Mouse (Mus musculus) heart, postnatal 36 days (tissue): ENCODE data around the gene Arhgef17. TPM values are rescaled to one million over a fixed set of nuclear protein-coding genes. Genes with fewer than 3 reads are reported as not detected.

ENCODE experiments used
- DNase-seq, 2 experiments: peaks; one replicate each; pipeline ENCODE4 v3.0.0; 2021 to 2022
- intact Hi-C: fragments of 180-260 bp; cut with DNase I; formaldehyde crosslinking; loops from one replicate; pipeline ENCODE4 v1.15.1; 2025
- total RNA-seq, 2 experiments: library from RNA; stranded (reverse); gene quantifications; 2 replicates each; pipeline ENCODE4 v1.2.3; 2021

The Arhgef17 gene
- total RNA-seq, 2 experiments from 2014 or later = 24.3 to 29.9 TPM

DNA sequence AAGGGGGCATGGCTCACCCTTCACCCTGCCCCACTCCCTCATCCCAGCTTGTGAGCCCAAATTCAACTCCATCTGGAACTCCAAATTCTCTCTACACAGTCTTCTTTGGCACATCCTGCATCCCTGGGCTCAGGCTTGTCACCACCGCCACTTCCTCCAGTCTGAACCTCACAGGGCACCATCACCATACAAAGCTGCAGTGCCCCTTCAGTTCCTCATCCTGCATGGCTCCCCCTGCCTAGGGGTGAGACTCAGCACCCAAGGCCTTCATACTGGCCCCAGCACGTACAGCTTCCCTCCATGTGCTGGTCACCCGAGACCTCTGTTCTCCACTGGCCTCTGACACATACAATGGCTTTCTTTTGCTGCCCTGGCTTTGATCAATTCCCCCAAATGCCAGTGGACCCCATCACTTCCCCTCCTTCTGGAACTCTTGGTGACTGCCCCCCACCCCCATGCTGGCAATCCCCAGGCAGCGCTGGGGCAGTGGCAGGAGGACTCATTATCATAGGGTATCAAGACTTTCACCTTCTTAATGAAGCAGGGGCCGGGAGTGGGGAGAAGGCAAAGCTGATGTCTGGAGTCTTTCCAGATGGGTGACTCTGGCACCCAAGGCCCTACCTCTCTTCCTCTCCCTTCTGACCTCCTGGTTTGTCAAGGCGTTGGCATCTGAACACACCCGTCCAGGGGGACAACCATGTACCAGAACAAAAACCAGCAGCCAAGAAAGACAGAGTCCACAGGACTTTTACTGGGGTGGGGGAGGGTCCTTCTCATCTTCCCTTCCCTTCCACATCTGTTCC lies 12.7 kb downstream of the Arhgef17 start:
- intact Hi-C loops = no loop called here
- DNase-seq = no peak

DNA sequence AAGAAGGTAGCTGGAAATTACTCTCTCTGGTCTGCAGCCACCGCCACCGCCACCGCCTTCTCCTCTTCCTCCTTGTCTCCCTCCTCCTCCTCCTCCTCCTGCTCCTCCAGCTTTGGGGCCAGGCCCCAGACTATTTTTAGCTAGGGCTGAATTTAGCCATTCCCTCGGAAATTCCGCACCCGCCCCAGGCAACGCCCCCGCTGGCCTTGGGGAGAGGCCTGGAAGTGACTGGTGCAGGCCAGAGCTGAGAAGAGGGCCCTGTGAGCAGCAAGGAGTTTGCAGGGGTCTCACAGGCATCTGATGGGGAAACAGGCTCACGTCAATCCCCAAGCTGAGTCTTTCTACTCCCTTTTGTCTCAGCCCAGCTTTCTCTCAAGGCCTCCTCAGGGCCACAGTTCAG lies 13.7 kb downstream of the Arhgef17 start:
- intact Hi-C loops = no loop called here
- peak; percentile 66 to 73 for DNase-seq

DNA sequence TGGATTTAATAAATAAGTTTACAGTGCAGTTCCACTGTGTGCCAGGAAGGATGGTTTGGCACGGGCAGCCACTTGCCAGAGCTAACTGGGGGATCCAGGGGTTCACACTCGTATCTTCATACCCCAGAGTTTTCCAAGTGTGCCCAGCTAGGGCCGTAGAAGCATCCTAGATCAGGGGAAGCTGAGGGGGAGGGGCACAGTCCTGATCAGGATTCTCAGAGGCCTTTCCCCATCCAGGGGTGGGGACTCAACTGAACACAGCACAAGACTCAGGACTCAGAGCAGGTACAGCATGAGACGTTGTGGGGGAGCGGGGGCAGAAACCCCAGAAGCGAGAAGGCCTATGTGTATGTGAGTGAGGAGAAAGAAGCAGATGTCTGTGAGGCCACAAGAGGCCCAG lies 14.2 kb downstream of the Arhgef17 start:
- no peak for DNase-seq
- intact Hi-C loops = no loop called here

DNA sequence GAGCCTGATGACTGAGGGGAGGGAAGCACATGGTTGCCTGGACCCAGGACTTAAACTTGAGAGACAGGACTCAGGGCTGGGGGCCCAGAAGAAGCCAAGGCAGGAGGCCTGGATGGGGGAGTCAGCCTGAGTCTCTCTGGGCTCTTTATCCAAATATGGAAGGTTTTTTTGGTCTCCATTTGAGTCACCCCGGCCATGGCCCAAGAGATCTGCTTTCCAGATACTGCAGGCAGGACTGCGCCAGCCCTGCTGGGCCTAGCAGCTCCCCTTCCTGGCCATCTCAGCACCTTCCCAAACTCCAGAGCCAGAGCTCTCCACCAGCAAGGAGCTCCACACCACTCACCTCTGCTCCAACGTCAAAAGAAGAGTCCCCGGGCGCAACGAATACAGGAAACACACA lies 15.4 kb downstream of the Arhgef17 start:
- intact Hi-C loops = no loop called here
- no peak for DNase-seq

DNA sequence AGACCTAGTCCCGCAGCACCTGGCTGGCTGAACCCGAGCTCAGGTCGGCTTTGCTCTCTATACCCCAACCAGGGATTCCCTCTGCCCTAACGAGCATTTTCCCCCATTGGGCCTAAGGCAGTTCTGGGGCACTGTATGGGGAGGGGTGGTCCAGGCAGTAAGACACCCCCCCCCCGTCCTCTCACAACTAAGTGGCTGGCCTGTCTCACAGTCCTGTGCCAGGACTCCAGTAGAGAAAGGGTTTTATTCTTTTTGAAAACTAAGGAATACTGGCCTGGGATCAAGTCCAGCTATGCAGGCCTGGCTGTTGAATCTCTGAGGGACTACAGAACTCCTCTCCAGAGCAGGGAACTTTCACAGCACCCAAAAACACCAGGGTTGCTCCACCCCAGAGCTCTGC lies 16.7 kb downstream of the Arhgef17 start:
- no peak for DNase-seq
- intact Hi-C loops = no loop called here

DNA sequence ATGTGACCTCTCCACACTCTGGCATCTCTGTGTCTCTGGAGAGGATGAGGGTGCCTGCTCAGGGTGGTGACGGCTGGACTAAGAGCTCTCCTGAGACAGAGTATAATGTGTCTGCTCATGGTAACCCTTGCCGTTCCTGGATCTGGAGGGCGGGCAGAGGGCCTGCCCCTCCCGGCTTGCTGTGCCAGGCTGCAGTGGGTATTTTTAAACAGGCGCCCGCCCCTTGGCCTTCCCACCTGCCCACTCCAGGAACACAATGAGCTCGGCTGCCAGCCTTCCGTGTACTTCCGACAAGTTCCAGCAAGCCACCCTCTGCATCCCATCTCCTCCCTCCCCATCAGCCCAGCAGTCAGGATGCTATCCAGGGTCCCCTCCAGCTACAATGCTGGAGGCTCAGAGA lies 20.1 kb downstream of the Arhgef17 start:
- DNase-seq = no peak
- intact Hi-C loops = no loop called here

DNA sequence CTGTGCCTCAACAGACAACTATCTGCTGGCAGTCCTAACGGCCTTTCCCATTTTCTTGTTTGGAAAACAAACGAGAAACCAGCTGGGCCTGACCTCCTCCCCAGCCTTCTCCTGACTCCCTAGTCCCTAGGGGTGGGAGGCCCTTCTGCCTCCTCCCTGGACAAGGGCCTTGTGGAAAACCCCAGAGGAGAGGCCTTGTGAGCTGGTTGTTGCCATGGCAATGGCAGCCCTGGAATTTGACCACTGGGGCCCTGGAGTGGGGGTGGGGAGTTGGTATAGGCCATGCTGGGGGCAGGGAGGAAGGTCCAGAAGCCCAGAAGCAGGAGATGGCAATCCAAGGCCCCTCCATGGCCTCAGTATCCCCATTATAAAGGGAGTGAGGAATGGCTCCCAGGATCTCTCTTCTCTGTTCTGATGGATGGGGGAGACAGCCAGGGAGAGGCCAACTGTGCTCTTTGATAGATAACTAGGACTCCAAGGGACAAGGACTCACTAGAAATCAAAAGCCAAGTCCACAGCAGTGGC lies 20.6 kb downstream of the Arhgef17 start:
- no peak for DNase-seq
- intact Hi-C loops = no loop called here

DNA sequence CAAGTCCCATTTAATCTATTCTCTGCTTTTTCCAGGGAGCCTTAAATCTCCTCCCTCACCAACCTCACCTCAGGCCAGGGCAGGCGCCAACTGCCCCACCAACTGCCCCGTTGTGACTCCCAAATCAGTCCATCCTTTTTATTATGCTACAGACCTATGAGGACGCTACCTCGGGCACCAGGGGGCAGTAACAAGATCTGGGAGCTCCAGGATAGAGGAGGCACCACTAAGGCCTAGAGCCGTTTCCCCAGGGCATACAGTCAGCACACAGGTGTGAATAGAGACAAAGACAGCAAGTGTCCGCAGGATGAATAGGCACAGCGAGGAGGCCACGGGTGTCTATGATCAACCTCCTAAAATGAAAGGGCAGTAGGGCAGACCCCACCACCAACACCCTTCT lies 23.3 kb downstream of the Arhgef17 start:
- peak in 1 of 2 experiments; percentile 59 for DNase-seq
- intact Hi-C loops = loop anchor here (2.0 to 10.0 kb wide), 2 partner anchors 56 to 326 kb away; no protein-coding TSS in a partner anchor

DNA sequence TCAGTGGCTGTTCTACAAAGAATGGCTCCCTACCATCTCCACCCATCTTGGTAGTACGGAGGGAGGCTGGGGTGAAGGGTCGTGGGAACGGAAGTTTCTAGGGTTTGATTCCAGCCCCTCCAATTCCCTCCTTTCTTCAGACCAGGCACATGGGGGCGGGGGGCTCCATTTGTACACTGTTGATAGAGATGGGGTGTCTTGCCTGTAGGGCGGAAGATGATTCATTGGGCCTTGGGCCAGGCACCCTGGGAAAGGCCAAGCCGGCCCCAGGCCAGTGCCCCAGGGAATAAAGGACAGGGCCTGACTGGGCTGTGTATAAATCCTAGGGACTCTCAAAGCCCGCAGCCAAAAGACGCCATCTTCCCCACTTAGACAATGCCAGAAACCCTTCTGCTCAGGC lies 23.8 kb downstream of the Arhgef17 start:
- intact Hi-C loops = loop anchor here (2.0 to 10.0 kb wide), 2 partner anchors 57 to 327 kb away; no protein-coding TSS in a partner anchor
- DNase-seq = peak; percentile 59 to 67

DNA sequence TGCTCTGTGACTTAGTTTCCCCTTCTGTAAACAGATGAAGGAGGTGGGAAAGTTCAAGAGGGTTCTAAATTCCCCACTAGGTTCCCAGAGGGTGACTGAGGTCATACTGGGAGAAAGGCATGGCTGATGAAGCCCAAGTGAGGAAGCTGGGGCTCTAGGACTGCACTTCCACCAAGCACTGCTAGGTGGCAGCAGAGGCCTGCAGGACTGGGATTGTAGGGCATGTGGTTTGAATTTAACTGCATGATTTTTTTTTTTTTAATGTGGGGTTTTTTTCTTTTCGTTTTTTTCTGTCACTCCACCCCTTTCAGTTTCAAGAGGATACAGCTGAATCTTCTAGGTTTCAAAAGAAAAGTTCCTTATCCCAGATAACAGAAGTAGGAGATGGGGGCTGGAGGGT lies 24.7 kb downstream of the Arhgef17 start:
- DNase-seq = peak; percentile 88 to 92
- intact Hi-C loops = loop anchor here (1.0 to 10.0 kb wide), 3 partner anchors 25 to 328 kb away; partner anchors contain the start of gene Arhgef17

DNA sequence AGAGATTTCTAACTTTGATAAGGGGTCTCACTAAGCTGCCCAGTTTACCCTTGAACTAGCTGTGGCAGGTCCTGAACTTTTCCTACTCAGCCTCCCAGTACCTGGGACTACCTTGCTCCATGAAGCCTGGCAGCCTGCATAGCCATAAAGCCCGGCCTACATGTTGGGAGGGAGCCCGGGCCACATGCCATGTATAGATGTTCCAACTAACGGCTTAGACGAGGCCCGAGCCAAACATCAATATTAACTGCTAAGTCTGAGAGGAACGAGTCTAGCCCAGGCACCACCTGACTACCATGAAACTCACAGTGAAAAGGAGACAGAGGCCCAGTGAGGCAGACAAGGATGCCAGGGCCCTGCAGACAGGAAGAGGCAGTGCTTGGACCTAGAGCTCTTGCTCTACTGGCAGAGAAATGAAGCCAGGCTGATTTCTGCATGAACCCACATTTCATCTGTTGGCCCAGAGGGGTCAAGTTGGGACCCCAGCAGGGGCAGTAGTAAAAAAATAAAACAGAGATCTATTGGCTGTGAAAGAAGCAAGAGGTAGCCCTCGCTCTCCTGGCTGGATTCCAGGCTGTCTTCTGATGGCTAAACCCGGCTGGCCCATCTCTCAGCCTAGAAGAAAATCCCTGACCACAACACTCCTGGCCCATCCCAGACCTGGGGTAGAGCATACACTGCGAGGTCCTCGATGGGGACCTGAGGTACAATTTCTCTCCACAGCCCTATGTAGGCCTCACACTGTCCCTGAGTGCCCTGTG lies 25.7 kb downstream of the Arhgef17 start:
- no peak for DNase-seq
- intact Hi-C loops = loop anchor here (2.0 to 10.0 kb wide), 2 partner anchors 145 to 329 kb away; no protein-coding TSS in a partner anchor

DNA sequence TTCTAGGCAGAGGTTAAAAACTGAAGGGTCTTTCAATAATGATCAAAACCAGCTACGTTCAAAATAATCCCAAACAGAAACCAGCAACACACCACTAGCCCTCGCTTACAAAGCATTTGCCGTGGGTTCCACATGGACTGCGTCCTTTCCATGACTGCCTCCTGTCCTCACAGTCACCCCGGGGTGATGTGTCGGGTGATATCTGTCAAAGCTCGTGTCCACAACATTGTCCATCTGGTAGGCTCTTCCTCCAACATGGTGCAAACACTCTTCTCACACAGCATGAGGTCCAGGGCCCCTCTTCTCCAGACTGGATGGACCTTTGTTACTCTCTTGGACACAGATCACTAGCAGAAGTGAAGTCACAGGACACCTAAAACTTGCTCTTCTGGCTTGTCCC lies 26.9 kb downstream of the Arhgef17 start:
- intact Hi-C loops = loop anchor here (10.0 kb wide), 1 partner anchor 330 kb away; no protein-coding TSS in a partner anchor
- DNase-seq = no peak

DNA sequence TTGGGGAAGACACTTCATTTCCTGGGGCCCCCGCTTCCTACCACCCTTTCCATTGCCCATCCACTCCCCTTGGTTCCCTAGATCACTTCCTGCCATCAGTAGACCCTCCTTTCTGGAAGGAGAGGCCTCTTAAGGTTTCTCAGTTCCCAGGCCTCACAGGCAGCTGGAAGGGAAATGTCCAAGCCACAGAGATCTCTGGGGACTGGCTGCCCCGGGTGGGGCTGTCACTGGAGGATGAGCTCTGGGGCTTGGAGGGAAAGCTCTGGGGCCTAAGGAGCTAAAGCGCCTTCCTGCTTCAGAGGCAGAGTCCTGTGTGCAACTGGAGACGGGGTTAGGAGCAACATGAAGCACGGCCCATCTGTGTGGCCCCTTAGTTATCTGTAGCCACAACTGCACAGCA lies 27.3 kb downstream of the Arhgef17 start:
- intact Hi-C loops = loop anchor here (10.0 kb wide), 1 partner anchor 330 kb away; no protein-coding TSS in a partner anchor
- DNase-seq = no peak

DNA sequence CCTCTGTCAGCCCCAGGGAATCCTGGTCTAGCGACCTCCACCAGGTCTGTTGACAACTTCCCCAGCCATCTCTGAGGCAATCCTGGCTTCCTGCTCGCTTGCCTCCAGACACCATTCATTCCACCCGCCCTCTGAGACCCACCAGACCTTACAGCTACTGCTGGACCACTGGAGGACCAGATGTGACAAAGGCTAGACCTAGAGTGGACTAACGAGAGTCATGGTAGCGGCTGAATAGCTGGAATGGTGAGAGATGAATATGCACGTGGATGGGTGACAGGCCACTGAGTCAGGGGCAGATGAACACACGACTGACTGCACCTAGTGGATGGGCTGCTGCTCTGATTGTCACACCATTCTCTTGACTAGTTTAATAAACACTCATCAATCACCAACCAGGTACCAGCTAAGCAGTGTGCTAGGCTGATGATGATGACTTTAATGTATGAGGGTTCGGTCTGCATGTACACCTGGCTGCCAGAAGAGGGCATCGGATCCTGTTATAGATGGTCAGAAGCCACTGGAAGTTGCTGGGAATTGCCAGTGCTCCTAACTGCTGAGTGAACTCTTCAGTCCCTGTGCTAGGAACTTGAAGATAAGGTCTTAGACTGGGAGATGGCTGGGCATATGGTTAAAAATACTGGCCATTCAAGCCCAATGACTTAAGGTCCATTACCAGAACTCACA lies 29.3 kb downstream of the Arhgef17 start:
- intact Hi-C loops = loop anchor here (10.0 kb wide), 1 partner anchor 332 kb away; no protein-coding TSS in a partner anchor
- no peak for DNase-seq

DNA sequence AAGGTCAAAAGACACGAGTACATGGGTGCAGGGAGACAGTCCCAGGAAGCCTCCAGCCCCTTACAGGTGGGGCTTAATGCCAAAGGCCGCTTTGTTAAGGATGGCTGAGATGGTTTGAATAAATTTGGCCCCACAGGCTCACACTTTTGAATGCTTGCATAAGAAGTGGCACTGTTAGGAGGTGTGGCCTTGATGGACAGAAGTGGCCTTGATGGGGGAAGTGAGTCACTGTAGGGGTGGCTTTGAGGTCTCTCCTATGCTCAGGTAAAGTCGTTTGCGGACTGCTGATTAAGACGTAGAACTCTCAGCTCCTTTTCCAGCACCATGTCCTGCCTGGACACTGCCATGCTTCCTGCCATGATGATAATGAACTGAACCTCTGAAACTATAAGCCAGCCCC lies 34.1 kb downstream of the Arhgef17 start:
- no peak for DNase-seq
- intact Hi-C loops = no loop called here

DNA sequence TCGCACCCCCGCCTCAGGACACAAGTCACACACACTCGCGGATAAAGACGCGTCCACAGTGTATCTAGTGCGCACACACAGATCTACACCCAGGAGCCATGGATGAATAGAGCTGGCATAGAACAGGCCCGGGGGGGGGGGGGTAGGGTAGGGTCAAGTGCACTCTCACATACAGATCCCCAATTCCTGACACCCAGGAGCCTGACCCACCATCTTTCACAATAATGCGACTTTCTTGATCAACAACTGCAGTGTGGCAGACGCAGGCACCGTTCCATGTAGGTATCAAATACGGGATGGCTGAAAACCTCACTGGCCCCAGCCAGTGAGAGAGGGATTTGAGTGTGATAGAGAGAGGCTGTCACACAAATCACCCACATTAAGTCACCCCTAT lies 37.1 kb downstream of the Arhgef17 start:
- DNase-seq = no peak
- intact Hi-C loops = no loop called here

DNA sequence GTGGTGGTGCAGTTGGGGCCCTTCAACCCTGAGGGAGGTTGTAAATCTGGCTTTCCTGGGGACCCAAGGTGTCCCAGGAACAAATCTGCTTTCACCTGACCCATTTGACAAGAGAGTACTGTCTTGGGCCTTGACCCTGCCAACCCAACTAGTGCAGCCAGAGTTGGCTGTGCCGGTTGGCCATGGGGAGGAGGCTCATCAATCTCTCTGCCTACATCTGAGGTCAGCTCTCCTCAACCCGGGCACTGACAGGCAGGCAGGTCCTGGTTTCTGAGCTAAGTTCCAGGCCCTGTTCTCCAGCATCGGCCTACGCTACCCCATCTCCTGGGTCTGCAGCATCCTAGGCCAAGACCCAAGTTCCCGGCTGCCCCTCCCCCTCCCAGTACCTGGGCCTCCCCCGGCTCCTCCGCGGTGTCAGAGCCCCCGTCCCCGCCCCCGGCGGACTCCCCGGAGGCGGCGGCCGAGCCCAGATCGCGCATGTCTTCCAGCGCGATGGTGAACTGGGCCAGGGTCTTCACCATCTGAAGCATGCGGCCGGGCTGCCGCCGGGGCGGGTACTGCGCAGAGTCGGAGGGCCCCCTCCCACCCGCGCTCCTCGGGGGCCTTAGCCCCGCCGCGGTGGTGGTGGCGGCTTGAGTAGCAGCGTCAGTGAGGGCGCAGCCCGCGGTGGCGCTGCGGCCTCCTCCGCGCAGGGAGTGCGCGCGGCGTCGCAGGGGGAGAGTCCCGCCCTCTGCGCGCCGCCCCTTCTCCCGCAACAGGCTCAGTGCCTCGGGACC lies 37.7 kb downstream of the Arhgef17 start:
- intact Hi-C loops = no loop called here
- DNase-seq = peak in 1 of 2 experiments; percentile 47

DNA sequence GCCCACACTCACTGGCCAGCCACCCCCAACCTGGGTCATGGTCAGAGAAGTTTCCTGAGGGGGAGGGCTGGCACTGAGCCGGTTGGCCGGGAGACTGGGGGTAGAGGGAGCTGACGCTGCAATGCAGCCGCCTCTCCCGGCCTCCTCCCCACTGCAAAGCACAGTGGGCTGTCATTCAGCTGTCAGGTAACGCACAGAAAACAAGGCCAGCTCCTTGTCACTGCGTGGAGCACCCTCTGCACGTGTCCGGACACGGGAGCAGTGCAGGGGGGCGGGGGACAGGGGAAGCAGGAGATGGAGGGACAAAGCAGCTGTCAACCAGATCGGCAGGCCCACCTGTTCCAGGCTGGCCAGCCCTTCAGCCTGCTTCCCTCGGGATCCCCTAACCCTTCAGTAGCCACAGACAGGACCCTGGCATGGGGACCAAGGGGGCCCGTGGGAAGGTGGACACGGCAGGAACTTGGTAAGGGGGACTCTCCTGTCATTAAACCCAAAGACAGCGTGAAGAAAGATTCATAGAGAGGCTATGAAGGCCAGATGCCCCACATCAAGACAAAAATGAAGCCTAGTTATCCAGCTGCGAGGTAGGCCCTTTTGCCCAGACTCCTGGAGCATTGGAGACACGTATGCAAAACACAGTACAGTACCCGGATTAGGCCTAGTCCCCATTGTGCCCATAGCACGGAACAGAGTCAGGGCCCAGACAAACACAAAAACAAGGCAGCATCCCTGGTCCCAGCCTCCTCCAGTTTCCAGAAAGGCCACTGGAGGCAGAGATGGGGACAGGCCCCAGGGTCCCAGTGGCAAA lies 38.5 kb downstream of the Arhgef17 start:
- intact Hi-C loops = no loop called here
- DNase-seq = no peak

DNA sequence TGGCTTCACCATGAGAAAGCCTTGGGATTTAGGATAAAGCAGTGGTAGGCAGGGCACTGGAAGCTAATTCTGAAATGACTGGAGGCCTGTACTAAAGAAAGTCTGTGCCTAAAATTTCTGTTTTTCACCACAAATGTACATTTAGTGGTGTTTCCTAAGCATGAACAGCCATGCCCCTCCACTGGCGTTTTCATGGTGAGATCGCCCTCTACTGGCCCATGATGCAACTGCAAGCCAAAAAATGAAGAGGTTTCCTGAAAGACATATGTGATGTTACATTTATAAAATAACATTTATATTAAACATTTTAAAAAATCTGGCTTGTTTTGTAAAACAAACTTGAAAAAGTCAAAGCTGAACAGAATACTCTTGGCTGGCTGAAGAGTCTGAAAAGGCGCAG lies 45.4 kb downstream of the Arhgef17 start:
- intact Hi-C loops = loop anchor here (1.0 kb wide), 1 partner anchor 38 kb away; no protein-coding TSS in a partner anchor

More for the DNA sequence above, 45.4 kb downstream of the Arhgef17 start:
- DNase-seq = peak; percentile 58 to 75
